Mouse (Mus musculus): ENCODE data around the gene 4930438A08Rik.
"Not testable (repeated sequence)": the region's sequence is repeated elsewhere in the genome, so short reads cannot be mapped to it uniquely, and the experiment has no call there.

4930438A08Rik gene

DNA sequence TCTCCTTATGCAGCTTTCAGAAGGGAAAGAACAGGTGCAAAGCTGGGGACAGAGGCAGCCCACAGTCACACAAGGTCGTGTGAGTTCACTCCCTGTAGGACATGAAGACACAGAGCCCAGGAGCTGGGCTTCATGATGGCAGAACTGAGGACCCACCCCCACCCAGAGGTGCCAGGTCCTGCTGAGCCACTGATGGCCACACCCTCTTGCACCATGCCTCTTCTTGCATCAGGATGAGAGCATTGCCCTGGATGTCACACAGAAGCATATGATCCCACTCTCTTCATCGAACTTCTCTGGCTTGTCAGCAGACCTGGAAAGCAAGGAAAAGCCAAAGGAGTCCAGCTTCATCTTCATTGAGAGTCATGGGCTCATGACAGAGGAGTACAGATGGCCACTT lies at the start of gene 4930438A08Rik:
TSS of gene 4930438A08Rik (plus strand) at position 228 of the 400 bp plus-strand sequence.
- DNase-seq (ENCODE audit: low read depth): no peak

DNA sequence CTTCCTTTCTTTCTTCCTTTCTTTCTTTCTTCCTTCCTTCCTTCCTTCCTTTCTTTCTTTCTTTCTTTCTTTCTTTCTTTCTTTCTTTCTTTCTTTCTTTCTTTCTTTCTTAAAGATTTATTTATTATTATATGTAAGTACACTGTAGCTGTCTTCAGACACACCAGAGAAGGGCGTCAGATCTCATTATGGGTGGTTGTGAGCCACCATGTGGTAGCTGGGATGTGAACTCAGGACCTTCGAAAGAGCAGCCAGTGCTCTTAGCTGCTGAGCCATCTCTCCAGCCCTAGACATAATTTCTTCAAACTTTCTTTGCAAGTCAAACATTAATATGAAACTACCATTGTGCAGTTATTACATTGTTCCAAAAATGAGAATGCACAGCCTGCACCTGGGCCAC lies 49.7 kb upstream of the 4930438A08Rik start:
- not testable (repeated sequence) for DNase-seq (ENCODE audit: low read depth)

DNA sequence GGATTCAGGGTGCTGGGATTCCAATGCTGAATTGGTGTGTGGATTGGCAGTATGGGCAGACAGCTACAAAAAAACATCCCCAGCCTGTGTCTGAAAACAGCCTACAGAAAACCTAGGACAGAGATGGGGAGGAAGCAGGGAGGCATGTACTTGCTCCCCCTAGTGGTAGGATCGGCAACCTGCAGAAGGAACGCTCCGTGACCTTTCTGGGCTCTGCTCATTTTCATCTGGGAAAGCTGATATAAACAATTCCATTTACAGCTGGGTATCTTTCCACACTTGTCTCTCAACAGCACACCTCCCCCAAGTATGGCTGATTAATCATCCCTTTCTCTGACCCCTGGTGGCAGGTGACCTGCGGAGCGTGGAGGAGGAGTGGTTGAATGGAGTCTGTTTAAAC lies 48.9 kb upstream of the 4930438A08Rik start:
- peak; percentile 59 for DNase-seq (ENCODE audit: low read depth)

DNA sequence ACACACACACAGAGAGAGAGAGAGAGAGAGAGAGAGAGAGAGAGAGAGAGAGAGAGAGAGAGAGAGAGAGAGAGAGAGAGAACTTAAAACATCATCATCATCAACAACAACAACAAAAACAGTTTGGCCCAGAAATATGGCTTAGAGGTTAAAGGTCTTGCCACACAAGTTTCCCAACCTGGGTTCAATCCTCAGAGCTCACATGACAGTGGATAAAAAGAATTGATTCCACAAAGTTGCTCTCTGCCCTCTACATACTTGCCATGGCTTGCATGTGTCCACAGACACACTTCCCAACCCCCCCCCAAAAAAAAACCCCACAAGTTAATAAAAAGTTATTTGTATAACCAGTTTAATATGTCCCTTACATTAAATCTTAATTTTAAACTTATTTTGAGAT lies 48.2 kb upstream of the 4930438A08Rik start:
- DNase-seq (ENCODE audit: low read depth): no peak

DNA sequence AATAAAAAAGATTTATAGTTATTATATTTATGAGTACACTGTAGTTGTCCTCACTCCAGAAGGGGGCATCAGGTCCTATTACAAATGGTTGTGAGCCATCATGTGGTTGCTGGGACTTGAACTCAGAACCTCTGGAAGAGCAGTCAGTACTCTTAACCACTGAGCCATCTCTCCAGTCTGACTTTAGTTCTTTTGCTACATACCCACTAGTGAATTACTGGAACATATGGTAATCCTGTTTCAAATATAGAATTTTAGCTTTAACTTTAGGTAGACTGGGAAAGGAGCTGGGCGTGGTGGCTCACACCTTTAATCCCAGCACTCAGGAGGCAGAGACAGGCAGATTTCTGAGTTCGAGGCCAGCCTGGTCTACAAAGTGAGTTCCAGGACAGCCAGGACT lies 46.6 kb upstream of the 4930438A08Rik start:
- DNase-seq (ENCODE audit: low read depth): not testable (repeated sequence)

DNA sequence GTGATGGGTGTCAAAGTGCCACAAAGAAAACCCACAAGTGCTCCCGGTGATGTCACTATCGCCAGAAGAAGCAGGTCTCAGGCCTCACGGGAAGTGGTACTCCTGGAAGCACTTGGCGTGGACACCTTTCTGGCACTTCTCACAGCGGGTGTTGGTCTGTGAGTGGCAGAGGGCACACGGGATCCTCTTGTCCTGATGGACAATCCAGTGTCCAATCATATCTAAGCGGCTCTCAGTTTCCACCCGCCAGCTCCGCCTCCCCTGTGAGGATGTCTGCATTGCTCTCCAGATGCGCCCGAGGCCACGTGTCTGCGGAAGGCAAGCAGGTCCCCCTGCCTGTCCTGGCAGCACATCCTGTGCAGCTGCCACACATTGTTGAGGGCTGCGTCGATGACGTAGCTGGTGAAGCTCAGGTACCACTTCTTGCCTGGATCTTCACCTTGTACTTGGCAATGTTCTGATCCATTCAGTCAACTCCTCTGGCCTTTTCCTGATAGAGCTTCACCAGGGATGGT lies 44.1 kb upstream of the 4930438A08Rik start:
- DNase-seq (ENCODE audit: low read depth): no peak

DNA sequence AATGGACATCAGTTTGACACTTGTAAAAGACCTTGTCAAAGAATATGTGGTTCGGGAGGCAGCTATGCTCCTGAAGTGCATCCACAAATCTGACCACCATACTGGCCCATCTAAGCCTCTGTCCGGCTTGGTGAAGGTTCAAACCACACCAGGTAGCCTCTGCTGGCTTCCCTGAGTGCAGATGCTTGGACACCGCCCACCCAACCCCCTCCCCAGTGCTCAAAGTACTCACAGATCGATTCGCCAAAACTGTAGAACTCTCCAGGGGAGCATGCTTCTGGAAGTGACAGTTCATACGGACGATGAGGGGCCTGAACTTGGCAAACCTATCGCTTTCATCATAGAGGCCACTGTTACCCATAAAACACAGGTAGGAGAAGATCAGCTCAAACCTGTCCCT lies 43.4 kb upstream of the 4930438A08Rik start:
- DNase-seq (ENCODE audit: low read depth): no peak

DNA sequence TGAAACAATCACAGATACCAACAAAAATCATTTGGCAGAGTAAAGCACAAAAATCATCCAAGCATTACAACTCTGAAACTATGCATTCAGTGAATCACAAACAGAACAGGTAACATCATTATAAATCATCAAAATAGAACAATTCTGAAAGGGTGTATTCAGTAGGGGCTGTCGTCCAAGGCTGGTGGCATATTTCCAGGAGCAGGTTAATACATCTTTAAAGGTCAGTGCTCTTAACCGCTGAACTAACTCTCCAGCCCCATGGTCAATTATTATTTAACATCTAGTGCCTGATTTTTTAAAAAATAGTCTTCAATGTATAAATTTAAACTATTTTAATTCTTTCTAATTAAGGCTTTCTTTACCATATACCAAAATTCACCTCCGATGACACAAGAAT lies 40.0 kb upstream of the 4930438A08Rik start:
- DNase-seq (ENCODE audit: low read depth): not testable (repeated sequence)

DNA sequence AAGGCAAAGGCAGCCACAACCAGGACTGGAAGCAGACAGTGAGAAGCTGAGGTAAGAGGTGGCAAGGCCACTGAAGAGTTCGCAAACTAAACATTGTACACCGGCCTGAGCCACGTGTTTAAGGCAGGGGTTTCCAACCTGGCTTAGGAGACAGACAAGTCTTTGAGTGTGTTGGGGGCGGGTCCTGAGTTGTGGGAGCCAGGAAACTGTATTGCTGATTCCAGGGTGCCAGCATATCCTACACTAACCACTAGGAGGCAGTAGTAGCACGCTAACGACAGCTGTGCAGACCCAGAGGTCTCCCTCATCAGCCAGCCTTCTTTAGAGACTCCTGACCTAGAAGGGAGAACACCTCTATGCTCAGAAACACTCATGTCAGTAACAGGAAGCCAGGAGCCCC lies 39.4 kb upstream of the 4930438A08Rik start:
- no peak for DNase-seq (ENCODE audit: low read depth)

DNA sequence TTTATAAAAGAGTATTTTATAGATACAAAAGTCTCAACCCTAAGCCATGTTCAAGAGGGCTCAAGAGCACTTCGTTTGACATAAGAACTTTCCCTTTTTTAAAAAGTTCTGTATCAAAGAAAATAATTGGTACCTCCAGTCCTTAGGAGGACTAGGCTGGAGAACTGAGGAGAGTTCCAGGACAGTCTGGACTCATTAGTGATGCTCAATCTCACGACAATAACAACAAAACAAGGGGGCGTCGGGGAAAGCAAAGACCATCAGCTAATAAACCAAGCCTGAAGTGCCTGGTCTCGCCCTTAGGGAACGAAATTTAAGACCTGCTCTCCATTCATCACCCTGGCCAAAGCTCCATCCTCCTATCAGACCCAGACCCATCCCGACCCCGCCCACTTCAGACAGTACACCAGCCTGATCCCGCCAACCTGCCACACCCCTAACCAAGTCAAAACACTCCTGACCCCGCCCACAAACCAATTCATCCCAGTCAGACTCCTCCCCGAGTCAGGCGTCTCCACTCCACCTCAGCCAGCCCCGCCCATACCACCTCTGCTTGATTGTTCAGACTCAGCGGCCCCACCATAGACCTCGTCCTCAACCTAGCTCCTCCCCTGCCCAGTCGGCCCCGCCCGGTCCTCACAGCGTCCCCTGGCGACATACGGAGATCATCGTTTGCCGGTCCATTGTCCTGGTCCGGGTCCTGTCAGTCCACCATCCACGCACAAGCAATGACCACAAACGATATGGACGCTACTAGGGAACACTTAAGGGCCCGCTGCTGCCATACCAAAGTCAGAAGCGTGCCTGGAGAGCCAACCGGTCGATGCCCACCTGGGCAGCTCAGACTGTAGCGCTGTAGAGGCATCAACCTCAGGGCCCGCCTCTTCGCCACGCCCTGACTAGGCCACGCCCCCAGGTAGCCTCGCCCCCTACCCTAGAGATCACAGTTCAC lies 35.5 kb upstream of the 4930438A08Rik start:
- peak; percentile 56 for DNase-seq (ENCODE audit: low read depth)

DNA sequence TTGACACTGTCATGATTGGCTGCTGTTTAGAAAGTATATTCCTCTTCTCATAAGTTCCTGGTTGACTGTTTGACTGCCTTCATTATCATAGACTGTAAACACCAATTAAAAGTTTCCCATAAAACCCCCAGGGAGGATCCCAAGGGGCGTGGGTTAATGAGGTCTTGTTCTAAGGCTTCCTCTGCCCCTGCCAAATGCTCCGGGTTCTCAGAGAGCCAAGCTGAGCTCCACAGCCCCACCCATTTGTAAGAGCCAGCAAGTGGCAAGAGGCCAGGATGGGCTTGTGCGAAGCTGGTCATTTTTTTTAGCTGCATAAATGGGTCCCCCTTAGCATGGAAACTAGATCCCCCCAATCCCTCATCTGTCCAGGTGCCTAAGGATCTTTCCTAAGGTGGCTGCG lies 27.3 kb upstream of the 4930438A08Rik start:
- no peak for DNase-seq (ENCODE audit: low read depth)

DNA sequence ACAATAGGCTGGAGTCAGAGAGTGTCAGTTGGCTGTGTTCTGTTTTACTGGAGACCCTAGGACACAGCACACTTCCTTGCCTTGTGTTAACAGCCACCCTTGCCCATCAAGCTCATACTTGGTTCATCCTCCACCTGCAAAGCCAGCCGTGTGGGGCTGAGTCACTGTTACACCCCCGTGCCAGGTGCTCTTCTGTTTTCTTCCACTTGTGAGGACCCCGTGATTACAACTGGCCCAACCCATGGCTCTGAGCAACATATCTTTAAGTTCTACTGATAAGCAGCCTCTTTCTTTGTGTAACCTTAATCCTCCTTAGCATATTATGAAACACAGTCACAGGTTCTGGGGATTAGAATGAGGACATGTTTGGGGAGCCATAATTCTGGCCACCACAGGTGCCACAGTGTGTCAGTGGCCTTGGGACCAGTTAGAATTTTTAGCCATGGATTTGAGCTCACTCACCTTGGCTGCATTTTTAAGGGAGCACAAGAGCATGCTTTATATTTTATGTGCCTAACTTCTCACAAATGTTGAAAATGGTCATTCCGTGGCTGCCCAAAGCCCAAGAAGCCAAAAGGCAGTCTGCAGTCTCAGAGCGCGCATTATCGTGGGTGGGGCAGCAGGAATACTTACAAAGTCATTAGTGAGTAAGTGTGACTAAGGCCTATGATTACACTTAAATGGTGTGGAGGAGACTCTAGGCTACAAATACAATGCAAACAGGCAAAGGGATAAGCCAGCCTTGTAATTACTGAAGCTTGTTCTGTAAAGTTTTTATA lies 25.2 kb upstream of the 4930438A08Rik start:
- no peak for DNase-seq (ENCODE audit: low read depth)

DNA sequence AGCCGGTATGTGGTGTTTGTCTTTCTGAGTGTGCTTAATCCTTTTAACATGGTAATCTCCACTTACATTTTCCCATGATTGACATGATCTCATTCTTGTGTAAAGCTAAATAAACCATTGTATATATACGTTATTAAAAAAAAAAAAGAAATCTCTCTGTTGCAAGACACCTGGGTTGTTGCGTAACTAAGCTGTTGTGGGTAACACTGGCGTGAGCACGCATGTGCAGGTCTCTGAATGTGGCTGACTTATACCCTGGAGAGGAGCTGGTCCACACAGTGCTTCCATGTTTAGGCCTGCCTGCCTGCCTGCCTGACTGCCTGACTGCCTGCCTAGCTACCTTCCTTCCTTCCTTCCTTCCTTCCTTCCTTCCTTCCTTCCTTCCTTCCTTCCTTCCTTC lies 24.0 kb upstream of the 4930438A08Rik start:
- DNase-seq (ENCODE audit: low read depth): no peak

DNA sequence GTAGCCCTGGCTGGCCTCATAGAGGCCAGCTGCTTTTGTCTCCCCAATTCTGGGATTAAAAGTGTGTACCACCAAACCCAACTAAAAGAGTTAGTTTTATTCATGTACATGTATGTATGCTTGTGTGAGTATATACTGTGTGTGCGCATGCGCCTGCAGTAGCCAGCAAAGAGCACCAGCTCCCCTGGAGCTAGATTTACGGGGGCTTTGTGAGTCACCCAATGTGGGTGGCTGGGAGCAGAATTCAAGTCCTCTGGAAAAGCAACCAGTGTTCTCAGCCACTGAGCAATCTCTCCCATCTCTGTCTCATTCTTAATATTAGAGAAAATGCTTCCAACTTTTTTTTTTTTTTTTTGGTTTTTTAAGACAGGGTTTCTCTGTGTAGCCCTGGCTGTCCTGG lies 20.2 kb upstream of the 4930438A08Rik start:
- DNase-seq (ENCODE audit: low read depth): no peak

DNA sequence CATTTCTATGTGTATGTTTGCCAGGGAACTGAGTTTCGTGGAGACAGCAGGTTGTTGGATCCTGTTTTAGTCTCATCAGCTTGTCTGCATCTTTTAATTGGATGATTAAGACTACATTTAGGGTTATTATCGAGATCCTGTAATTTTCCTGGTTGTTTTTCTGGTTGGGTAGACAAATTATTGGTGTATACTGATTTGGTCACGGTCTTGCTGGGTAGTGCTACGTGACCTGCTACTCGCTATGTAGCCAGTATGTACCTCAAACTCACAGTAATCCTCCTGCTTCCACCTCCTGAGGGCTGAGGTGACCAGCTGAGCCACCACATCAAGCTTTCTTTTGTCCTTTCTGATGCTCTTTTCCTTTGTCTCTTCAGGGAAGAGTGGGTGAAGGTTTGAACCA lies 16.8 kb upstream of the 4930438A08Rik start:
- DNase-seq (ENCODE audit: low read depth): no peak

DNA sequence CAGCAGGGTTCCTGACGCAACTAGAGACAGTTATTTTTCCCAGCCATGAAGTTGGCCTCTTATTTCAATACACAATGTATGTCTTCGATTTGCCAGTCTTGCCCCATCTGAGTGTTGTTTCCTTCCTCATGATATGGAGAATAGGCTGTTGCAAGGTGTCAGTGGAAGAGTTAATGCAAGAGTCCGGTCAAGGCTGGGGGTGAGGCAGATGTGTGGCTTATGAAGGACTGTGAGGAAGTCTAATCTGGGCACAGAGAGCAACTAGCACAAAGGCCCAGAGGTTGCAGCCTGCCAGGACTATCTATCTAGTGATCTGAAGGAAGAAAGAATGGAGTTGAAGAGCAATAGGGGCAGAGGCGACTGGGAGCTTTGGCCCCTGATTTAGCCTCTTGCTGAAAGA lies 14.4 kb upstream of the 4930438A08Rik start:
- no peak for DNase-seq (ENCODE audit: low read depth)

DNA sequence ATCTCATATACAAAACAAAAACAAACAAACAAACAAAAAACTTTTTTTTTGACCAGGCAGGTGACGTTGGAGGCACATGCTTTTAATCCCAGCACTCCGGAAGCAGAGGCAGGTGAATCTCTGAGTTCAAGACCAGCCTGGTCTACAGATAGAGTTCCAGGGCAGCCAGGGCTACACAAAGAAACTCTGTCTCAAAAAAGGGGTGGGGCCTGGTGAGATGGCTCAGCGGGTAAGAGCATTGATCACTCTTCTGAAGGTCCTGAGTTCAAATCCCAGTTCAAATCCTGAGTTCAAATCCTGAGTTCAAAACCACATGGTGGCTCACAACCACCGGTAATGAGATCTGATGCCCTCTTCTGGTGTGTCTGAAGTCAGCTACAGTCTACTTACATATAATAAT lies 12.8 kb upstream of the 4930438A08Rik start:
- DNase-seq (ENCODE audit: low read depth): no peak

DNA sequence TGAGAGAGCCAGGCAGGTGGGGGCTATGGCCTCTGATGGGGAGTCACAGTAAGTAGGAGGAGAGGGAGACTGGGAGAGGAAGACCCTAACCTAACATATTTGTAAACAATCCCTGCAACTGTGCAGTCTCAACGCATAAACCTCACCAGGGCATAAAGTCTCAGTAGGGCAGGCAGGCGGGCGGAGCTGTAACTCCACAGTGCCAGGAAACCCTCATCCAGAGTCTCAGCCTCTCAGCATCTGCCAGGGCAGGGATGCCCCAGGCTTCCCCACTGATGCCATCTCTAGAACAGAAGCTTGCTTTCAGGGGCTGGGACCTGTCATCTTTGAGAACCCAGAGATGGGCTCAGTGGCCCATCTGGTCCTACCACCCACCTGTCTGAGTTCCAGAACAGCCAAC lies 12.3 kb upstream of the 4930438A08Rik start:
- no peak for DNase-seq (ENCODE audit: low read depth)

DNA sequence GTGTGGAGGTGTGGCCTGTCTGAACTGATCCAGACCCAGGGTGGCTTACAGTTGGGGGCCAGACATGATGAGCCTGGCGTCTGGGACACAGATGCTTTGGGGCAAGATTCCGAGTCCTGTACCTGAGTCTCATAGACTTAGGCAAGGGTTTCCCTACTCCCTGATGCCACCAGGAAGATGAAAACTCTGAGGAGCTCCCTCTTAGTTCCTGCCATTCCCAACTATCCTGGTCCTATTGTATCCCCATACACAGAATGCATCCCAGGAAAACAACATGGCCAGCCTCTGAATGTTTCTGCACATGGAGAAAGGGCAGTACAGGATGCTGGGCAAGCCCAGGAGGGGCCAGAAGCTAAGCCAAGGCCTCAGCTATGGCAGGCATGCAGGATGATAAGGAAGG lies 11.1 kb upstream of the 4930438A08Rik start:
- no peak for DNase-seq (ENCODE audit: low read depth)

DNA sequence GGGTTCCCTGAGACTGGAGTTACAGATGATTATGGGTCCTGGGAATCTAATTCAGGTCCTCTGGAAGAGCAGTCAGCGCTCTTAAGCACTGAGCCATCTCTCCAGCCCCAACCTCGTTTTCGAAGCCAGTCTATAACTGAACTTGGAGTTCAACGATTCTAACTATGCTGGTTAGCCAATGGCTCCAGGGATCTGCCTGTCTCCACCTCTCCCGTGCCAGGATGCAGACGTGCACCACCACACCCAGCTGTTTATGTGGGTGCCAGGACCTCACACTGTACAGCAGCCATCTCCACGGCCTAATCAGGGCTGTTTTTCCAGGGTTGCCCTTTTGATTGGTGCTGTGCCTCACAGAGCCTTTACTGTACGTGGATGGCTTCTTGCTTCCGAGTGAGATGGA lies 10.1 kb upstream of the 4930438A08Rik start:
- no peak for DNase-seq (ENCODE audit: low read depth)

DNA sequence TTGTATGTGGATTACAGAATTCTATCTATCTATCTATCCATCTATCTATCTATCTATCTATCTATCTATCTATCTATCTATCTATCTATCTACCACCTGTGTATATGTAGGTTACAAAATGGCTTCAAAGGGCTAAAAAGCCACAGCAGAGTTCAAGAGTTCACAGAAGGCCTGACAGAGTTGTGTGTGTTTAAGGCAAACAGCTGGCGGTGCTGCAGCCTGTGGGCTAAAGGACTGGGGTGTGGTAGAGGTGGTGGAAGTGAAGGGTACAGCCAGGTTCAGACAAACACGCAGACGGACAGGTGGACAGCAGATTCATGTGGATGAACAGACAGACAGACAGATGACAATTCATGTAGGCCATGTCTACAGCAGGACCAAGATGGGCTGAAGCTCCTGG lies 6.3 kb upstream of the 4930438A08Rik start:
- DNase-seq (ENCODE audit: low read depth): no peak

DNA sequence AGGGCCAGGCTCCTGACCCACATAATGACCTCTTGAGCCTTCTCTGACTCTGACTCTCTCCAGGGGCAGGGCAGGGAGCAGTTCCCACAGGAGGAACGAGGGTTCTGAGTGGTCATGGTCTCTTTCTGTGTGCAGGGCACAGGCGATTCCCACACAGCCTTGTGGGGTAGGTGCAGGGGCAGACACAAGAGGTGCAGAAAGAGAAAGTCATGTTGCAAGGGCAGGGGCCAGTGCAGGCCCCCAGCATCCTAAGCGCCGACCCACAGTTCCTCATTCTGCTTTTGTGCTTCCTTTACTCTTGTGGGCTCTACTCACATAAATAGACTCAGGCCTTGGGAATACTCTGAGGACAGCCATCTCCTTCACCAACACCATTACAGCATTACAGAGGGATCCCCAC lies 1.2 kb downstream of the 4930438A08Rik start:
- no peak for DNase-seq (ENCODE audit: low read depth)

DNA sequence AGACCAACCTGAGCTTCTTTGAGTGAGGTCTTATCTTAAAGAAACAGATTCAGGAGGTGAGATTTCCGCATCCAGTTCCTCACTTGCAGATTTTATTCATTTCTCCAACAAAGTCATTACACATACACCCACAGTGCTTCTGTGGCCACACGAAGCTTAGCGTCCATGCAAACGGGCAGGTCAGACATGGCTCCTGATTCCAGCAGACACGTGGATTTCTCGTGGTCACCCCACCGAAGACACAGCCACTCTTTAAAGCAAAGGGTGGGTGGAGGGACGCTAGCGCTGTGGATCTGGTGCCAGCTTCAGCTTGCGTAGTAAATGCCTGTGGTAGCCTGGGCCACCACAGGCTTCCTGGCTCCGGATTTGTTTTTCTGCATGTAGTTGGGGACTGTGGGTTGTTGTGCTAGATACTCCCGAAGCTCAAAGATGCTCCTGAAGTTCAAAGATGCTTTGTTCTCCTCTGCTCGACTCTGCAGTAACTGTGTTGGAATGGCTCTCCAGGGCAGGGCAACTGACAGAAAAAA lies 7.4 kb downstream of the 4930438A08Rik start:
- no peak for DNase-seq (ENCODE audit: low read depth)

All from c-Kit-positive CD71-negative TER-119-negative erythroid progenitor cells, embryonic 14.5 days (primary cell).